Mouse (Mus musculus): ENCODE data around the gene Afap1.

The Afap1 gene

DNA sequence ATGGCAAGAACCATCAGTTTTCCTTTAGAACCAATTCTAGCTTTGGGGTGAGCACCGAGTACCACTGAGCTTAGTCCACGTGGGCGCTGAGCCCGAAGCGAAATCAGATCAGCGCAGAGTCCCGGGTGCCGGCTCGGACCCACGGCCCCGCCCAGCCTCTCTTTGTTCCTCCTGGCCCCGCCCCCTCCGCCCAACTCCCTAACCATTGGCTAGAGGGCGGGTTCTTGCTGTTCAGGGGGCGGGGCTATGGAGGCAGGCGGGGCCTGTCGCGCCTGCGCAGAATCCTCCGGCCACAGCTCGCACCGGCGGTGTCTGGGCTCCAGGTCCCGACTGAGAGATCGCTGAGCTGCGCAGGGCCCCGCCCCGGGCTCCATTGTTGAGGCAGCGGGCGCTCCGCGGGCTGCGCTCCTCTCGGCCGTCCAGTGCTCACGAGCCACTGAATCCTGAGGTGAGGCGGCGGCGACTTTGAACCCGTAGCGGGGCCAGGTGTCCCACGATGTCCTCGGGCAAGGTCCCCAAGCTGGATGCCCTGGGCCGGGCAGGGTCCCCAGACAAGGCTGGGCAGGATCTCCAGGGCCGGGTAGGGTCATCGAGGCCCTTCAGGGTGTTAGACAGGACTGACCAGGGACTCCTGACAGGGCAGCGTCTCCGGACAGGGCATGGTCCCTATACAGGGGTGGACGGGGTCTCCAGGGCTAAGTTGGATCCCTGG lies at the start of gene Afap1:
Gene Afap1 (plus strand): TSS at position 227 of the 712 bp plus-strand sequence.
- DNase-seq: peak; percentile 98 to 99

DNA sequence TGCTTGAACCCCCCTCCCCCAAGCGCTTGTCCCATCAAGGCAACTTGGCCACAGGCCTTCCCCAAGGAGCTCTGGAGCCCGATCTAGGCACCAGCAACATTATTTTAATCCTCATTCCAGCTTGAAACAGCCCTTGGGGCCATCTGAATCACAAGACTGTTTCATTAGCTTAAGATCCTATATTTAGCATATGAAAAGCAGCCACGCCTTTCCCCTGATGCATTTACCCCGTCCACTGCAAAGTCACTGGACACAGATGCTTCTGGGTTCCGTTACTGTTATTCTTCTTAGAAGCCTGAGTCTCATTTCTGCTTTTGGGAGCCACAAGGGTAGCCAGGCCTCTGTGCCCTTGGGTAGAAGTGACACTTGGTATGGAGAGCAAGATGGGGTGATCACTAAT lies 41.6 kb upstream of the Afap1 start:
- DNase-seq: no peak

- no peak for DNase-seq
These were observed 39.7 kb upstream of the Afap1 start for GRCm38 (mm10) chr5:35853463-35853862.

GRCm38 (mm10) chr5:35856245-35856644 lies 36.9 kb upstream of the Afap1 start:
- DNase-seq: peak; percentile 17 to 18

DNA sequence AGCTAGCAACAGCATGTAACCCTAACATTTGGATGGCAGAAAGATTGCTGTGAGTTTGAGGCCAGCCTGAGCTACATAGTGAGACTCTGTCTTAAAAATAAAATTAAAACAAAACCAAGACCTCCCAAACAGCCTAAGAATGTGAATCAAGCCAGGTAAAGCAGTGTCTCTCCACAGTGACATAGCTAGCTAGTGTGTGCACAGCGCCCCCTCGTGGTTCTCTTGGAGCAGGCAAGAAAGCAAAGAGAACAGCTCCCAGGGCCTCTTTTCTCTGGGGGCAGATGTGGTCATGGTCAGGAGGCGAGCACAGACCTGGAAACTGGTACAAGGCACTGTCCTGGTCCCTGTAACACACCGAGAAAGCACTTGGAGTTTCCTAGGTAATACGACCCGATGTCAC lies 35.0 kb upstream of the Afap1 start:
- DNase-seq: peak; percentile 71 to 74

DNA sequence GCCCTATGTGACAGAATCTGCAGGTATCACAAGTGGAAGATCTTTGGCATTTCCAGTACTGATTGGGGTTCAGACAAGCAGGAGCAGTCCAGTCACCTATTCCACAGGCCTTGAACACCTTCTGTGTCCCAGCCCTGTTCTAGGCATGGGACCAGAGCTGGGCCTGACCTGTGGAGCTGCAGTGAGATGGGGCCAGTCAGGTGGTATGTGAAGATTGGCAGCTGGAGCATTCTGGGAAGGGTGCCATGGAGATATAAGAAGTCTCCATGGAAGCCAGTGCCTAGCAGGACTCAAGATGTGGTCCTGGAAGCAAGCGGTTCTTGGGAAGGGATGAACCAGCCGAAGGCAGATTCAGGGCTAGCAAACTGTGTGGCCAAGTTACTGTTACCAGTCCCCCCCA lies 31.7 kb upstream of the Afap1 start:
- DNase-seq: no peak

DNA sequence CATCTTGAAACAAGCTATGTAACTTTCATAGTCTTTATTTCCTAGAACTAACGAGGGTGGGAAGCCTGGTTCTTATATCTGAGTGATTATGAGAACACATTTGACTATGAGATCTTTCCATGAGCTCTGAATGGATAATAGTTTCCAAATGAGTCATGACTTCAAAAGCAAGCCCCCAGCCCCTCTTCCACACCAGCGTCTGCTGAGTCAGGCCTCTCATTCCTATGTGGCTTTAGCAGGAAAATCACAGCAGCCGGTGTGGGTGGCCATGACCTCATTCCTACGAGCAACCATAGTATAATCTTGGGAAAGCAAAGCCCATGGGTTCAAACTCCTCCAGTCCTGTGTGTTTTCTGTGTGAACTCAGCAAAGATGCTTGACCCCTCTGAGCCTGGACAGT lies 23.1 kb upstream of the Afap1 start:
- DNase-seq: no peak

DNA sequence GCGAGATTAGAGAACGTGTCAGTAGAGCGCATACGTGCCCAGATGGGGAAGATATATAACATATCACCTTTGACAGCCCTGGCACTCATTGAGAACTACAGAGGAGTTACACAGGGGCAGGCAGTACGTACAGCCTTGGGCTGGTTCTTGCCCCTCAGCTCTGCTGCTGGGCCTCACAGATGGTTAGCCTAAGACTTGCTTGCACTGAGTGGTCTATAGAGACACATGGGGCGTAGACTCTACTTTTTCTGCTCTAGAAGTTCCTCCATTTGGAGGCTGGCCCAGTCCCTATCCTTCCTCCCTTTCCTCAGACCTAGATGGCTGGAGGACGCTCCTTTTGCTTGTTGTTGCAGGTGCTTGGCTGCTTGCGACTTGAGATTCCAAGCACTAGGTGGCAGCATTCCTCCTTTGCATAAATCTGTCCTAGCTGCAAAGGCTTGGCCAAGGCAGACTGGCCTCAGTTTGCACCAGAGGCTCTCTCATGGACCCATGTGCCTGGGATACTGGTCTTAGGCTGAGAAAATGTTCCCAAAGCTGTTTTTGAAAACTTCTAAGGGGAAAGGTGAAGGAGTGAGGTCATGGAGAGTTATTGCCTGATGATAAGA lies 22.6 kb upstream of the Afap1 start:
- peak; percentile 64 to 74 for DNase-seq

DNA sequence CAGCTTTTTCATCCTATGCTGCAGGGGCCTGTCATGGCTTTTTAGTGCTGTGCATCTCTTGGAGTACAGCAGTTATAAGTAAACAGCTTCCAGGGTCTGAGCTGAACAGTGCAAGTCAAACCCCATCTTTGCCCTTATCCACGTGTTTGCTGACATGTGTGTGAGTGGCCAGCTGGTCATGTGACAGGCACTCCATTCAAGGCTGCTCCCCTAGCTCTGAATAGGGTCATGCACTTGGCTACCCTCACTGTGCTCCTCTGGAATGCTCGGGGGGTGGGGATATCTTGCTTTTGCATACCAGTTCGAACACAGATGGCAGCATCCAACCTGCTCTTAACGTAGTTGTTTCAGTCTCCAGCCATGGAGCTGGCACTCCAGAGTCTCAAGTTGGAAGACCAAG lies 19.7 kb upstream of the Afap1 start:
- no peak for DNase-seq

DNA sequence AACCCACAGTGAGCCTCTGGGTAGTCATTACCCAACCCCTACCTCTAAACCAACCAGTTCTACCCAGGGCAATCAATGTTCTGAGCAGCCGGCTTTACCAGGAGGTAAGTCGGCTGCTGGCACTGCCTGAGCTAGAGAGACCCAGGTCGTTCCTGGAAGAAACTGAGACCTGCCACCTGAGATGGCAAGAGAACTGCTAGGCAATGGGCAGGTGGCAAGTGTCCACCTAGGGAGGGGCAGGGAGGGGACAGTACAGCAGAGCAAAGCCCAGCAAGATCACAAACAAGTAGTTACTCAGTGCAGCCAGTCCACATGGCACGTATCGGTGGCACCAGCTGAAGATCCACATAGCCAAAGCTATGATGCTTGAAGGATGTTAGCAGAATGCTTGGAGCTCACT lies 16.9 kb upstream of the Afap1 start:
- no peak for DNase-seq

- no peak for DNase-seq
These were observed 13.9 kb upstream of the Afap1 start for GRCm38 (mm10) chr5:35879199-35879598.

- DNase-seq: no peak
These were observed 10.7 kb upstream of the Afap1 start for GRCm38 (mm10) chr5:35882391-35882790.

DNA sequence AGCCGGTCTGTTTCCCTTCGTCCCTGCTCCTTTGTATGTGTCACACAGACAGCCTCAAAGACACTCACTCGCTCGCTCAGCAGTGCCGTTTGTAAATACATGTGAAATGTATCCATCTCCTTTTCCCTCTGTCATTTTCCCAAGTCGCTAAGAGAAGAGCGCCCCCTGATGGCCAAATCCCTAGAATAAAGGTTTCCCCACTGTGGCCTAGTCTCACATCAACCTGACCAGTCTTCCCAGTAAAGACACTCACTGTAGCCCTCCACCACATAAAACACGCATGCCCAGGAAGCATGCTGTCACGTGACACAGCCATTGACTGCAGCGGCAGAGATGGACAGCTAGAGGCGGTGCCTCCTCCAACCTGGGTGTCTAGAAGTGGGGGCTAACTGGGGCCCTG lies 8.9 kb upstream of the Afap1 start:
- DNase-seq: peak; percentile 18 to 25

GRCm38 (mm10) chr5:35884689-35885088 lies 8.4 kb upstream of the Afap1 start:
- no peak for DNase-seq

DNA sequence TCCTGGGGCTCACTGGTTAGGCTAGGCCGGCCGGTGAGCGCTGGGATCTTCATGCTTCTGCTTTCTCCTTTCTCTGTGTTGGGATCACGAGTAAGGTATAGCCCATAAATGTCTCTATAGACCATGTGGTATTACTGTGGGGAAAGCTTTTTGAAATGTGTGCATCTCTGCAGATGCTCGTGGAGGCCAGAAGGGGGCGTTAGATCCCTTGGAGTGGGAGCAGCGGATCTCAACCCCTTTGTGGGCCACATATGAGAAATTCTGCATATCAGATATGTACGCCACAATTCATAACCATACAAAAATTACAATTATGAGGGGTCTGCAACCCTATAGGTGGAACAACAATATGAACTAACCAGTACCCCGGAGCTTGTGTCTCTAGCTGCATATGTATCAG lies 4.2 kb upstream of the Afap1 start:
- no peak for DNase-seq

GRCm38 (mm10) chr5:35889641-35890040 lies 3.5 kb upstream of the Afap1 start:
- DNase-seq: no peak

DNA sequence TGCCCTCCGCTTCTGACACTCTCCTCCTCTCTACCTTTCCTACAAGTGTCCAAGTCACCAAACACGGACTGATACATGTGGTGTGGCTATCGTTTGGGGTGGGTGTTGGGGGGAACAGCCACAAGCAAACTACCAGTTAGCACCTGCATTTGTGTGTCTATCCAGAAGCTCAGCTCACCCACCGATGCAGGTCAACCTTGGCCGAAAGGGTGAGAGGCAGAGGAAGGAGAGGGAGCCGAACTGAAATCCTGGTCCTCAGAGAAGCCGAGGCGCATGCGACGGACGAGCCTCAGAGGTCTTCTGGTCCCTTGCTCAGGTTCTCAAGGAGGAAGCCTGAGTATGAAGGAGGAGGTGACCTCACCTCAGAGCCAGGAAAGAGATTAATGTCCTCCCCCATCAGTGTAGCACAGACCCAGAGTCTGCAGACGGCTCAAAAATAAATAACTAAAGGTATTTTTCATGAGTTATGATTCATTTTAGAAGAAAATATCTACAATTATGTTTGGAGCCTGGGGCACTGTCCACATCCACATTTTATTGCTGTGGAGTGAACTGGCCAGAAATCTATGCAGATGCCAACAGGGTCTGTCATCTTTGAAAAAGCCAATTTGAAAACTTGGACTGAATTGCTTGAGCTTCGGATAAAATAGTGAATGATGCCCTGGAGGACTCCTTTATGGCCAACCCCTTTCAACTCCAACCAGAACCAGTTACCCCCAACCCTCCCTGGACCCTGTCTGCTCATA lies 2.0 kb upstream of the Afap1 start:
- DNase-seq: no peak

GRCm38 (mm10) chr5:35892363-35892762 lies 756 bp upstream of the Afap1 start:
- DNase-seq: no peak

DNA sequence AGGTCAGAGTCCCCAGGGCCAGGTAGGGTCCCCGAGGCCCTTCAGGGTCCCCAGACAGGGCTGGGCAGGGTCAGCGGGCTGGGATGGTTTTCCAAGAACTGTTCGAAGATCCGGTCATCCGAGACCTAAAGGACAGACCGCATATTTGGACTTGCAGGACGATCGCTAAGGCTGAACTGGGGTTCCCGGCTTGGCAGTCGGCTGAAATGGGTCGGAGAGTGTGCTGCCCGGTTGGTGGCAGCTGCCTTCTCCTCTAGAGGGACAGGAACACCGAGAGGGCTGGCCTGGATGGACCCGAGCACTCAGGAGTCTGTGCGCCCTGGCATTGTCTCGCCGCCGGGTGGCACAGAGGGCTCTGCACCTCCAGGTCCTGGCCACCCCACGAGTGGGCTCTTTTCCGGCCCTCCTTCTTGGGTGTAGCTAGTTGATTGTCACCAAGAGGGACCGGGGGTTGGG lies 714 bp downstream of the Afap1 start:
- DNase-seq: peak; percentile 66 to 70

DNA sequence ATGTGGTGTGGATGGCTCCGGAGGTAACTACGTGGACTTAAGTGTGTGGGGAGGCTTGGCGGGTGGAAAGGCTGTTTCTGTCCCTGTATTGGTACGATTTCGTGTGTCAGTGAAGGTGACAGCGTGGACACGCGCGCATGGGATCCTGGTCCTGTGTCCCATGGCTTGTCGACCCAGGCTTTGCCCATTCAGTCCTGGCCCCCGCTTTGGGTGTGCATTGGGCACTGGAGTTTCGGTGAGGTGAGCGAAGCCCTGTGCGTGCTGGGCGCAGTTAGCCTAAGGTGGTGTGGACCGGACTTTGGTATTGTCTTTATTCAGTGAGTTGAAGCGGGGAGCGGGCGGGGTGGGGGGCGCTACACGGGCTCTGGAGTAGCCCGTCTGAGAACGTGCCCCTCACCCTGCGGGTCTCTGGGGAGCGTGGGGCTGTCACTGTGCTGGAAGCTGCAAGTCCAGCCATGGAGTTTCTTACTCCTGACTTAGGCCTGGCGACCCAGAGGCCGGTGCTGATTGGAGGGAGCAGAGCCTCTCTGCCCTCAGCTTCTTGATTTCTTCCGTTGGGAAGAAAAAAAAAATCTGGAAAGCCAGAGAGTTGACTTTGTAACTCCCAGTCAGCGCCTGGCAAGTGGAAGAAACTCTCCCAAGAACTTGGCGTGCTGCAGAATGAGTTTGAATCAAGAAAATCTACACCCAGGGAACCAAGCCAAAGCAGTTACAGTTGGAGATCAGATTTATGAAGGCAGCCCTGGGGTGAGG lies 1.4 kb downstream of the Afap1 start:
- no peak for DNase-seq

DNA sequence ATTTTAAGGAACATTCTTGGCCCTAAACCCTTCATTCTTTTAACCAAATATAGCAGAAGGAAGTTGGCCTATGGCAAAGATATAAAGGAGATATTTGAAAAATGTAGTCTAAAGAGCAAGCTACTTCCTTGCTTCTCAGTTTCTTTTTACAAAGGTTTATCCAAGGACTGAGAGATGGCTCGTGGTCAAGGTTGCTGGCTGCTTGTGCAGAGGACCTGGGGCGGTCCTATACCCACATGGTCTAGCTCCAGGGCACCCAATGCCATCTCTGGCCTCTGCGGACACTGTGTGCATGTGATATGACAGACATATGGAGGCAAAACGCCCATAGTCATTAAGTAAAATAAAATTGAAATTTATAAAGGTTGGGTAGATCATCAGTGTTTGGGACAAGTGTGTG lies 2.8 kb downstream of the Afap1 start:
- DNase-seq: no peak

- no peak for DNase-seq
These were observed 3.4 kb downstream of the Afap1 start for GRCm38 (mm10) chr5:35896556-35896955.

DNA sequence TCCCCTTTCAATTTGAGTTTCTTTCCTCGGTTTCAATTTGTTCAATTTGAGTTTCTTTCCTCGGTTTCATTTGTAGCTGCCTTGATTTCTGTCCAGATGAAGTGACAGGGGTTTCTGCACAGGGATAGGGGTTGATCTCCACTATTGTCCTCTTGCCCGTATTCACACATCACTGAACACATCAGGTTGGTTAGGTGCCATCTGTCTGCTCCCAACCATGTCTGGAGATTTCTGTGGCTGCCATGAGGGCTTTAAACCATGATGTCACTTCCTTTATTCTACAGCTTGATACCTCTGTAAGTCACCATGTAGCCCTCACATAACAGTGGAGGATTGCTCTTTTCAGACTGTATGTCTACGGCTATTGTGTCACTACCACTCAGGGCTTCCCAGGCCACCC lies 4.0 kb downstream of the Afap1 start:
- DNase-seq: no peak
